Mouse (Mus musculus): ENCODE measurements around the gene Pes1. TPM values are rescaled to one million over a fixed set of nuclear protein-coding genes. Genes with fewer than 3 reads are reported as not detected.

Pes1 gene
- polyA plus RNA-seq, 1 experiment, result 36.9 TPM

GRCm38 (mm10) chr11:3961761-3962160 is 2.0 kb upstream of the Pes1 start:
- DNase-seq (ENCODE audit: extremely low spot score in 1 of 2, low spot score in 1 of 2), result no peak

- DNase-seq (ENCODE audit: extremely low spot score in 1 of 2, low spot score in 1 of 2), result no peak
These were observed 620 bp upstream of the Pes1 start for GRCm38 (mm10) chr11:3963155-3963554.

GRCm38 (mm10) chr11:3964416-3965172 is 819 bp downstream of the Pes1 start:
- no peak for DNase-seq (ENCODE audit: extremely low spot score in 1 of 2, low spot score in 1 of 2)

GRCm38 (mm10) chr11:3969837-3970236 is 6.1 kb downstream of the Pes1 start:
- peak in 1 of 2 experiments; percentile 29 for DNase-seq (ENCODE audit: extremely low spot score in 1 of 2, low spot score in 1 of 2)

GRCm38 (mm10) chr11:3970361-3970760 is 6.6 kb downstream of the Pes1 start:
- no peak for DNase-seq (ENCODE audit: extremely low spot score in 1 of 2, low spot score in 1 of 2)

GRCm38 (mm10) chr11:3973081-3973480 is 9.3 kb downstream of the Pes1 start:
- no peak for DNase-seq (ENCODE audit: extremely low spot score in 1 of 2, low spot score in 1 of 2)

GRCm38 (mm10) chr11:3974311-3974710 is 10.5 kb downstream of the Pes1 start:
- DNase-seq (ENCODE audit: extremely low spot score in 1 of 2, low spot score in 1 of 2), result no peak

- DNase-seq (ENCODE audit: extremely low spot score in 1 of 2, low spot score in 1 of 2), result no peak
These were observed 12.9 kb downstream of the Pes1 start, which contains the start of gene 4930556J24Rik for GRCm38 (mm10) chr11:3976678-3977077. Gene 4930556J24Rik (minus strand): TSS chr11:3976778.

- DNase-seq (ENCODE audit: extremely low spot score in 1 of 2, low spot score in 1 of 2), result no peak
These were observed 14.6 kb downstream of the Pes1 start for GRCm38 (mm10) chr11:3978421-3978820.

- DNase-seq (ENCODE audit: extremely low spot score in 1 of 2, low spot score in 1 of 2), result no peak
These were observed 17.8 kb downstream of the Pes1 start for GRCm38 (mm10) chr11:3981536-3981935.

GRCm38 (mm10) chr11:3982275-3983209 is 18.8 kb downstream of the Pes1 start:
- no peak for DNase-seq (ENCODE audit: extremely low spot score in 1 of 2, low spot score in 1 of 2)

- DNase-seq (ENCODE audit: extremely low spot score in 1 of 2, low spot score in 1 of 2), result peak in 1 of 2 experiments; percentile 35
These were observed 19.6 kb downstream of the Pes1 start, which contains the start of gene Gal3st1 for GRCm38 (mm10) chr11:3983291-3983862. Gene Gal3st1 (plus strand): TSS chr11:3983636.

GRCm38 (mm10) chr11:3983863-3984745 is 20.3 kb downstream of the Pes1 start:
- no peak for DNase-seq (ENCODE audit: extremely low spot score in 1 of 2, low spot score in 1 of 2)

GRCm38 (mm10) chr11:3989748-3990147 is 26.0 kb downstream of the Pes1 start:
- no peak for DNase-seq (ENCODE audit: extremely low spot score in 1 of 2, low spot score in 1 of 2)

GRCm38 (mm10) chr11:3993132-3993531 is 29.4 kb downstream of the Pes1 start:
- DNase-seq (ENCODE audit: extremely low spot score in 1 of 2, low spot score in 1 of 2), result no peak

GRCm38 (mm10) chr11:3993914-3994313 is 30.1 kb downstream of the Pes1 start:
- DNase-seq (ENCODE audit: extremely low spot score in 1 of 2, low spot score in 1 of 2), result no peak

GRCm38 (mm10) chr11:3995511-3995910 is 31.7 kb downstream of the Pes1 start:
- no peak for DNase-seq (ENCODE audit: extremely low spot score in 1 of 2, low spot score in 1 of 2)

GRCm38 (mm10) chr11:3996840-3997239 is 33.1 kb downstream of the Pes1 start:
- DNase-seq (ENCODE audit: extremely low spot score in 1 of 2, low spot score in 1 of 2), result no peak

- no peak for DNase-seq (ENCODE audit: extremely low spot score in 1 of 2, low spot score in 1 of 2)
These were observed 34.4 kb downstream of the Pes1 start for GRCm38 (mm10) chr11:3997978-3998720.
